Mouse (Mus musculus) embryonic facial prominence, embryonic 13.5 days (tissue): ENCODE measurements around the gene Pigu. TPM values are rescaled to one million over a fixed set of nuclear protein-coding genes. Genes with fewer than 3 reads are reported as not detected.

ENCODE experiments used
- ATAC-seq: fragments of 200-750 bp; cut with Nextera tagmentation; 2 replicates; pipeline ENCODE4 v1.8.0; 2017; ENCODE audit warnings: low read depth; ENCODE audit not compliant: insufficient number of reproducible peaks, insufficient read depth, low FRiP score, low TSS enrichment
- H3K27ac ChIP-seq: fragments of 300-500 bp; sonication (generic); 2 replicates; pipeline ENCODE4 v1.5.1; 2015; ENCODE audit warnings: moderate library complexity, mild to moderate bottlenecking, inconsistent platforms
- H3K27me3 ChIP-seq: fragments of 300-500 bp; sonication (generic); 2 replicates; pipeline ENCODE4 v1.6.1; 2015; ENCODE audit warnings: mild to moderate bottlenecking, inconsistent platforms
- H3K36me3 ChIP-seq: fragments of 300-500 bp; sonication (generic); 2 replicates; pipeline ENCODE4 v1.6.1; 2015; ENCODE audit warnings: mild to moderate bottlenecking, inconsistent platforms
- H3K4me1 ChIP-seq: fragments of 300-500 bp; sonication (generic); 2 replicates; pipeline ENCODE4 v1.6.1; 2015; ENCODE audit warnings: inconsistent platforms
- H3K4me2 ChIP-seq: fragments of 300-500 bp; sonication (generic); 2 replicates; pipeline ENCODE4 v1.6.1; 2015; ENCODE audit warnings: moderate library complexity, mild to moderate bottlenecking, inconsistent platforms
- H3K4me3 ChIP-seq: fragments of 300-500 bp; sonication (generic); 2 replicates; pipeline ENCODE4 v1.5.1; 2015; ENCODE audit warnings: mild to moderate bottlenecking, inconsistent platforms
- H3K9ac ChIP-seq: fragments of 300-500 bp; sonication (generic); 2 replicates; pipeline ENCODE4 v1.6.1; 2015; ENCODE audit warnings: mild to moderate bottlenecking, inconsistent platforms
- H3K9me3 ChIP-seq: fragments of 300-500 bp; sonication (generic); 2 replicates; pipeline ENCODE4 v1.6.1; 2016; ENCODE audit warnings: inconsistent platforms
- WGBS: fragments of 180-500 bp; shearing (Covaris S2); methylation state at CpG from one replicate; pipeline ENCODE4 v1.1.7; 2015; ENCODE audit warnings: mixed read lengths; 5-methylcytosine and 5-hydroxymethylcytosine counted together
- polyA plus RNA-seq: library from polyadenylated mRNA; unstranded; fragments of >200 nt; fragmentation: Nextera tagmentation; extraction: Ambion mirVana; gene quantifications from 2 replicates; pipeline ENCODE4 v1.2.1, GENCODE M21; 2015

Gene Pigu
- polyA plus RNA-seq, 1 experiment from 2014 or later: 48.0 TPM

DNA sequence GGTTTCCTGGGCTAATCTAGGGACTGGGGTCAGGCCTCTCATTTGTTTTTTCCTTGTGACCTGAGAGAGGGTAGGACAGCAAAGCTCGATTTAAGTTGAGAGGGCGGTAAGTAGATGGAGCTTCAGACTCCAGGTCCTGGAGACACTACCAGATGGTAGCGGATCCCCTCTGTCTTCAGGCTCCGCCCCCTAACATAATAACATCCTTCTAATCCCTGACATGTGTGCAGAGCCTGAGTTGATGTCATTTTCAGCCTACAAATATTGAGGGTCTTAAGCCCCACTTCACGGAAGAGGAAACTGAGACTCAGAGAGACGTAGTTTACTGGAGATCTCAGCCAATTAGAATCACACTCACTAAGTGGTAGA lies 25.1 kb upstream of the Pigu start:
- Histone ChIP-seq H3K4me2 (peak overlapping the region; percentile 81), H3K9me3 (no peaks in the 10 kb centered on the region), H3K9ac (peak overlapping the region; percentile 93), H3K36me3 (peaks cover 13% of the 10 kb centered on the region), H3K4me1 (peaks cover 33% of the 10 kb centered on the region), H3K27ac (peak overlapping the region; percentile 96), H3K27me3 (peaks cover 19% of the 10 kb centered on the region), H3K4me3 (peak overlapping the region; percentile 87)
- 0 out of 2 replicates have a peak, but pooled peaks have one; percentile 3 for ATAC-seq
- WGBS: 22% methylated on average over 6 of the region's 6 CpGs

DNA sequence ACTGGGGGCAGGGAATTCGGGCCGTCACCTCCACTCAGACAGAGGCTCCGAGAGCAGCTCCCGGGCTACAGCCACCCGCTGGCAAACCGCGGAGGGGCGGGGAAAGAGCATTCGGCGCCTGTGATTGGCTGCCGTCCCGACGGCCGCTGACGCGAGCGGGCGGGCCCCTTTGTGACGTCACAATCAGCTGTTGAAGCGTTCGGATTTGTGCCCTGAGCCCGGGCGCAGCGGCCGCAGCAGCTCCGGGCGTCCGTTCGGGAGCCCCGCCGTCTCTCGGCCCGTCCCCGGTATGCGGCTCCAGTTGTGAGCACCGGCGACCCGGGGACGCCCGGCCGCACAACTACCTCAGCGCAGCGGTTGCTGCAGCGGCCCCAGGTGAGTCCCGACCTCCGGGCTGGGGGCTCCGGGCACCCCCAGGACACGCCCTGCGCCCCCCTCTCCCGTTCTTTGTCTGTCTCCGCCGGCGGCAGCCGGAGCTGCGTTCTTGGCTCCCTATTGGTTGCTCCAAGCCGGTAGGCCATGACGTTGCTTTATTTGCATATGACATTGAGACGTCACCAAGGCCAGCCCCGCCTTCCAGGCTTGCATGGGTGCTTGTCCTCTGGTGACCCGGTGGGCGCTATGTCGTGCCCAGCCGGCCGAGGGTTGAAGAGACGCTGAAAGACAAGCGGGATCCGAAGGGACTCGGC lies 24.6 kb upstream of the Pigu start:
- WGBS: under 1% methylated on average over 68 of the region's 68 CpGs
- no peaks in the 10 kb centered on the region for H3K9me3 ChIP-seq
- peak overlapping the region; percentile 87 for H3K4me3 ChIP-seq
- ATAC-seq: peak; percentile 88
- H3K4me2 ChIP-seq: peak overlapping the region; percentile 81
- H3K27ac ChIP-seq: peak overlapping the region; percentile 96
- H3K27me3 ChIP-seq: peaks cover 19% of the 10 kb centered on the region
- peaks cover 33% of the 10 kb centered on the region for H3K4me1 ChIP-seq
- H3K9ac ChIP-seq: peak overlapping the region; percentile 93
- peaks cover 13% of the 10 kb centered on the region for H3K36me3 ChIP-seq

DNA sequence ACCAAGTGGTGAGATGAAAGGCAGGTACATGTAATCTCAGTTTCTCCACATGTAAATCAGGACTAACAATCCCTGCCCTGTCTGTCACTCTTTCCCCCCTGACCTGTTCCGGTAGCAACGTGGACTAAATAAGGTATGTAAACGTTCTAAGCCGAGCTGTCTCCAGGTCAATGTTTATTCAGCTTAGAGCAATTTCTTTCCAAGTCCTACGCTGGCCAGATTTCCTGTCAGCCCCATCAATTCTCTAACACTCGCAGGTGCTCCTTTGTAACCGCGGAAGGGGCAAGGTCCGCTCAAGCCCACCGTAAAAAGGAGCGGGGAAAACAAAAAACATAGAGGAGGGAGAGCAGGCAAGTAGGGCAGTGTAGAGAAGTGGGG lies 23.8 kb upstream of the Pigu start:
- H3K27ac ChIP-seq: no peak overlapping the region
- H3K4me3 ChIP-seq: peak overlapping the region; percentile 87
- H3K27me3 ChIP-seq: peaks cover 19% of the 10 kb centered on the region

DNA sequence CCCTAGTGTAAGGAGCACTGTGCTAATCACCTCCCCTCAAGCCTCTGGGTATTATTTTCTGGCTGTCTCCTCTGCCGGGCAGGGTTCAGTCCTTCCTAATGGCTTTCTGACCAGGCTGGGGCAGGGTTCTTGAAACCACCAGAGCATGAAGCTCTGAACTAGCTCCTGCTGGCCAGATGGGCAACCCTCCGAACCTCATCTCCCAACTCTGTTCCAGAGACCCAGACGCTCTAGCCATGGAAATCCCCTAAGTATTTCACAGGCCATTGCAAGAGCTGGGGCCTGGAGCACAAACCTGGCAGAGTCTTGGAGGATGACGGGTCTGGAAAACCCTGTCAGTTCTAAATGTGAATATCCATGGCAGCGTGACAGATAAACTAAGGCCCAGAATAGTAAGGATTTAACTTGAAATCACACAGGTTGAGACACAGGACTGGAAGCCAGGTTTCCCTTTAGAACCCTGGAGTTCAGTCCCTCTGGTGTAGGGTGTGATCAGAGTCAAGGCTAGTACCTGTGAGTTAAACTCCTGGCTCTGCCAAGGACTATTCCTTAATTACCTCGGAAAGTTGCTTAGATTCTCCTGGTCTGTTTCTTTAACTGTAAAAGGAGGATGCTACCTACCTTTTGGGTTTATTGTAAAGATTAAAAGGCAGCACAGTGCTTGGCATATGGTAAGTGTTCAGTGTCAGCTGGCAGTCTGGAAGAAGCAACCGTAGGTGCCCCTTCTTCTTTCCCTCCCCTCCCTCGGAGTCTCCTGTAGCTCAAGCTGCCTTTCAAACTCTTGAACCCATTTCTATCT lies 23.2 kb upstream of the Pigu start, which contains the start of gene Trp53inp2:
Gene Trp53inp2 (plus strand): TSS at position 799 of the 799 bp plus-strand sequence.
- Histone ChIP-seq H3K27ac (peak within 1 kb of the TSS; percentile 96), H3K4me3 (peak within 1 kb of the TSS; percentile 87), H3K4me2 (peak within 1 kb of the TSS; percentile 81), H3K9me3 (no peaks in the 10 kb centered on the region), H3K9ac (peak within 1 kb of the TSS; percentile 93), H3K4me1 (peaks cover 22% of the 10 kb centered on the region), H3K27me3 (peaks cover 19% of the 10 kb centered on the region), H3K36me3 (peaks cover 1% of the 10 kb centered on the region)
- no peak for ATAC-seq
- WGBS: 49% methylated on average over 8 of the region's 8 CpGs

More for the DNA sequence above, 23.8 kb upstream of the Pigu start:
- no peak for ATAC-seq
- Histone ChIP-seq H3K4me2 (peak overlapping the region; percentile 81), H3K9me3 (no peaks in the 10 kb centered on the region), H3K9ac (peak overlapping the region; percentile 93), H3K36me3 (peaks cover 7% of the 10 kb centered on the region), H3K4me1 (peaks cover 26% of the 10 kb centered on the region)
- WGBS: 1% methylated on average over 11 of the region's 11 CpGs

- WGBS: 83% methylated on average over 10 of the region's 10 CpGs
- H3K4me3 ChIP-seq: no peak overlapping the region
- no peaks in the 10 kb centered on the region for H3K9me3 ChIP-seq
- ATAC-seq: no peak
- H3K27ac ChIP-seq: no peak overlapping the region
- peaks cover 7% of the 10 kb centered on the region; the same call in 1 of the 2 replicates for H3K4me1 ChIP-seq
- no peaks in the 10 kb centered on the region for H3K36me3 ChIP-seq
- no peak overlapping the region for H3K4me2 ChIP-seq
- peaks cover 19% of the 10 kb centered on the region for H3K27me3 ChIP-seq
- no peak overlapping the region for H3K9ac ChIP-seq
These were observed 19.0 kb upstream of the Pigu start for GRCm38 (mm10) chr2:155376191-155376590.

DNA sequence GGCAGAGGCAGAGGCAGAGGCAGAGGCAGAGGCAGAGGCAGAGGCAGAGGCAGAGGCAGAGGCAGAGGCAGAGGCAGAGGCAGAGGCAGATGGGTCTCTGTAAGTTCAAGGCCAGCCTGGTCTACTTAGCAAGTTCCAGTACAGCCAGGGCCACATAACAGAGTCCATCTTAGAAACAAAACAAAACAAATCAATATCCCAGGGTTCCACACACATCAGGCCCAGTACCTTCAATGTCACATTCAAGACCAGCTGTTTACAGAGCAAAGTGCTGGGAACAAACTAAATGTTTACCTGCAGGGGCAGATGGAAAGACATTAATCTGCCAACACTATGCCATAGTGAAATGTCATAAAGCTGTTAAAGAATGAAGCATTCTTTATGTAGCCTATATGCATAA lies 17.3 kb upstream of the Pigu start:
- H3K27me3 ChIP-seq: peaks cover 5% of the 10 kb centered on the region
- no peaks in the 10 kb centered on the region for H3K36me3 ChIP-seq
- no peak for ATAC-seq
- no peak overlapping the region for H3K9ac ChIP-seq
- no peaks in the 10 kb centered on the region for H3K4me1 ChIP-seq
- no peak overlapping the region for H3K4me2 ChIP-seq
- H3K27ac ChIP-seq: no peak overlapping the region
- H3K9me3 ChIP-seq: no peaks in the 10 kb centered on the region
- no peak overlapping the region for H3K4me3 ChIP-seq

GRCm38 (mm10) chr2:155373886-155374285 lies 16.7 kb upstream of the Pigu start:
- WGBS: 68% methylated on average over 1 of the region's 1 CpGs
- no peak overlapping the region for H3K4me2 ChIP-seq
- H3K9ac ChIP-seq: no peak overlapping the region
- no peaks in the 10 kb centered on the region for H3K9me3 ChIP-seq
- no peak overlapping the region for H3K27ac ChIP-seq
- H3K36me3 ChIP-seq: no peaks in the 10 kb centered on the region
- ATAC-seq: no peak
- H3K27me3 ChIP-seq: no peaks in the 10 kb centered on the region
- H3K4me1 ChIP-seq: no peaks in the 10 kb centered on the region
- no peak overlapping the region for H3K4me3 ChIP-seq

DNA sequence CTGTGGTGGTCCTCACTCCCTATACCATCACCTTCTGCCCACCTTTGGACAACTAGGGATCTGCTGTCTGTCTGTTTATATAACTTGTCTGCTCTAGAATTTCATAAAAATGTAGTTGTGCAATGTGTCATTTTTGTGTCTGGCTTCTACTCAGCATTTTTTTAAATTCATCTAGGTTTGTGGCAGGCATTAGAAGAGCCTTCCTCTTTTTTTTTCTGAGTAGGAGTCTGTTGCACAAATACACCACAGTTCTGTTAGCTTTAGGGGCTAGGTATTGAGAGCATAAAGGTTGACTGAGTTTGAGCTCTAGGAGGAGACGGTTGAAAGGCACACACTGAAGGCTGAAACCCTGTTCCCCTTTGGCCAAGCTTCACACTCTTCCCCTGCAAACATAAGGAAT lies 16.1 kb upstream of the Pigu start:
- ATAC-seq: no peak
- Histone ChIP-seq H3K4me1 (no peaks in the 10 kb centered on the region), H3K9ac (no peak overlapping the region), H3K27me3 (no peaks in the 10 kb centered on the region), H3K4me3 (no peak overlapping the region), H3K36me3 (no peaks in the 10 kb centered on the region), H3K4me2 (no peak overlapping the region), H3K27ac (no peak overlapping the region), H3K9me3 (no peaks in the 10 kb centered on the region)
- 66% methylated on average over 1 of the region's 1 CpGs for WGBS

DNA sequence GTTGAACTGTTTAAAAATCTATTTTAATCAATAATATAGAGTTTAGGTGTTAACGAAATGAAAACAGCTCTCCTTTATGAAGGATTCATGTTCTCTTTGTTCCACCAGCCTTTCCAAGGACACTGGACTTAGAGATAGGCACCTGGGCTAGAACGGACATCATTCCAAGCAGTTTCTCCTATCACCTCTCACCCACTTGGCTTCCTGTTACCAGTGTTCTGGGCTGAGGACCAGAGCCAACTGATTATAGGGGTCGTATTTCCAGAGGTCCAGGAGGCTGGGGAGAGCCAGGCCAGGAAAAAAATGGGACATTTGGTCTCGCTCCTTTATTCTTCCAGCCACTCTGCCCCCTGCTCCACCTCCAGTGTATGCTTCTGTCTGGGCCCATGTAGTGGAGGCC lies 15.2 kb upstream of the Pigu start:
- Histone ChIP-seq H3K4me2 (no peak overlapping the region), H3K27me3 (no peaks in the 10 kb centered on the region), H3K9me3 (no peaks in the 10 kb centered on the region), H3K4me3 (no peak overlapping the region), H3K27ac (no peak overlapping the region), H3K36me3 (no peaks in the 10 kb centered on the region), H3K9ac (no peak overlapping the region), H3K4me1 (no peaks in the 10 kb centered on the region)
- 51% methylated on average over 4 of the region's 4 CpGs for WGBS
- ATAC-seq: no peak

- WGBS: 71% methylated on average over 7 of the region's 7 CpGs
- no peaks in the 10 kb centered on the region for H3K27me3 ChIP-seq
- H3K4me3 ChIP-seq: no peak overlapping the region
- H3K36me3 ChIP-seq: no peaks in the 10 kb centered on the region
- no peaks in the 10 kb centered on the region for H3K9me3 ChIP-seq
- ATAC-seq: no peak
- H3K4me2 ChIP-seq: no peak overlapping the region
- H3K4me1 ChIP-seq: no peaks in the 10 kb centered on the region
- no peak overlapping the region for H3K9ac ChIP-seq
- H3K27ac ChIP-seq: no peak overlapping the region
These were observed 12.2 kb upstream of the Pigu start for GRCm38 (mm10) chr2:155369333-155369883.

- no peaks in the 10 kb centered on the region for H3K9me3 ChIP-seq
- H3K4me2 ChIP-seq: no peak overlapping the region
- no peaks in the 10 kb centered on the region for H3K36me3 ChIP-seq
- H3K9ac ChIP-seq: no peak overlapping the region
- 84% methylated on average over 7 of the region's 7 CpGs for WGBS
- H3K27me3 ChIP-seq: no peaks in the 10 kb centered on the region
- H3K27ac ChIP-seq: no peak overlapping the region
- no peaks in the 10 kb centered on the region for H3K4me1 ChIP-seq
- no peak for ATAC-seq
- no peak overlapping the region for H3K4me3 ChIP-seq
These were observed 10.5 kb upstream of the Pigu start for GRCm38 (mm10) chr2:155367635-155368284.
